Mouse (Mus musculus) CH12.LX (cell line): ENCODE data around the gene Farp1. TPM values are rescaled to one million over a fixed set of nuclear protein-coding genes. Genes with fewer than 3 reads are reported as not detected.
A peak's percentile ranks its signal among the peaks of the same experiment; 100 is the strongest.
"Not testable (repeated sequence)": the region's sequence is repeated elsewhere in the genome, so short reads cannot be mapped to it uniquely, and the experiment has no call there.

ENCODE experiments used
- DNase-seq: peaks from one replicate; pipeline ENCODE4 v3.0.0-alpha.2; 2013; ENCODE audit errors: extremely low read depth
- H3K27ac ChIP-seq: 2 replicates; pipeline ENCODE4 v1.5.1; 2012; ENCODE audit warnings: low read depth, mild to moderate bottlenecking, control low read depth, moderate library complexity; ENCODE audit not compliant: insufficient read depth
- H3K27me3 ChIP-seq: replicated peaks from 2 replicates; pipeline ENCODE3; 2012; ENCODE audit warnings: inconsistent platforms
- H3K36me3 ChIP-seq, 2 experiments: replicated peaks in 1 of 2; 2 replicates each; pipeline versions ENCODE3 to v1.6.1; 2012; ENCODE audit warnings: inconsistent platforms in 1 of 2, low read length in 1 of 2, mild to moderate bottlenecking in 1 of 2, mixed read lengths in 1 of 2, moderate library complexity in 1 of 2; ENCODE audit not compliant: control insufficient read depth in 1 of 2, insufficient read depth in 1 of 2
- H3K4me1 ChIP-seq, 2 experiments: 2 replicates each; pipeline ENCODE4 v1.6.1; 2012; ENCODE audit warnings: inconsistent platforms in 1 of 2, moderate library complexity in 1 of 2; ENCODE audit not compliant: insufficient read depth in 2 of 2, control insufficient read depth in 1 of 2
- H3K4me2 ChIP-seq: 2 replicates; pipeline ENCODE4 v1.6.1; 2012; ENCODE audit warnings: low read depth, mild to moderate bottlenecking, control low read depth; ENCODE audit not compliant: poor library complexity, insufficient read depth, severe bottlenecking
- H3K4me3 ChIP-seq, 3 experiments: fragments of 150-350 bp in 1 of 3; sonication (generic) in 1 of 3; replicated peaks in 1 of 3; 2 replicates each; pipeline versions ENCODE3 to v1.5.1; 2011 to 2012; ENCODE audit warnings: low read depth in 2 of 3, low read length in 2 of 3, mild to moderate bottlenecking in 2 of 3, moderate library complexity in 2 of 3, control low read depth in 1 of 3, improper control_type of control experiment in 1 of 3, inconsistent platforms in 1 of 3, mixed read lengths in 1 of 3; ENCODE audit not compliant: poor library complexity in 1 of 3
- H3K79me2 ChIP-seq: replicated peaks from 2 replicates; pipeline ENCODE4 v1.6.1; 2012; ENCODE audit warnings: mild to moderate bottlenecking, moderate library complexity; ENCODE audit not compliant: control insufficient read depth, poor library complexity, insufficient read depth, severe bottlenecking; ENCODE audit errors: extremely low read depth
- H3K9ac ChIP-seq: 2 replicates; pipeline ENCODE4 v1.6.1; 2012; ENCODE audit warnings: low read depth, mild to moderate bottlenecking, control low read depth, moderate library complexity; ENCODE audit not compliant: insufficient read depth
- H3K9me3 ChIP-seq: replicated peaks from 2 replicates; pipeline ENCODE3; 2012; ENCODE audit warnings: low read length, inconsistent platforms, mixed read lengths
- CTCF ChIP-seq, 2 experiments: IDR thresholded peaks in 1 of 2; conservative IDR thresholded peaks in 1 of 2; 2 replicates each; pipeline ENCODE4 v1.5.1; 2011 to 2012; ENCODE audit warnings: low read depth in 2 of 2, low read length in 2 of 2, improper control_type of control experiment in 1 of 2, inconsistent platforms in 1 of 2, mild to moderate bottlenecking in 1 of 2, moderate library complexity in 1 of 2
- JUND ChIP-seq: conservative IDR thresholded peaks from 2 replicates; pipeline ENCODE4 v1.6.1; 2011; ENCODE audit warnings: low read depth, low read length, improper control_type of control experiment
- MAX ChIP-seq: IDR thresholded peaks from 2 replicates; pipeline ENCODE4 v1.6.1; 2011; ENCODE audit warnings: low read length, improper control_type of control experiment
- MXI1 ChIP-seq: IDR thresholded peaks from 2 replicates; pipeline ENCODE4 v1.6.1; 2011; ENCODE audit warnings: mild to moderate bottlenecking, low read depth, low read length, improper control_type of control experiment
- MYC ChIP-seq: IDR thresholded peaks from 2 replicates; pipeline ENCODE4 v1.6.1; 2011; ENCODE audit warnings: low read depth, mild to moderate bottlenecking, improper control_type of control experiment, low read length
- NELFE ChIP-seq: IDR thresholded peaks from 2 replicates; pipeline ENCODE4 v1.6.1; 2011; ENCODE audit warnings: low read depth, low read length, improper control_type of control experiment
- RAD21 ChIP-seq: IDR thresholded peaks from 2 replicates; pipeline ENCODE4 v1.6.1; 2011; ENCODE audit warnings: low read depth, mild to moderate bottlenecking, low read length, improper control_type of control experiment, moderate library complexity
- RCOR1 ChIP-seq: conservative IDR thresholded peaks from 2 replicates; pipeline ENCODE4 v1.6.1; 2012; ENCODE audit warnings: low read depth, mild to moderate bottlenecking, inconsistent platforms, low read length, improper control_type of control experiment
- SIN3A ChIP-seq: IDR thresholded peaks from 2 replicates; pipeline ENCODE4 v1.6.1; 2012; ENCODE audit warnings: low read length, improper control_type of control experiment, inconsistent platforms
- SMC3 ChIP-seq: IDR thresholded peaks from 2 replicates; pipeline ENCODE4 v1.6.1; 2011; ENCODE audit warnings: low read depth, low read length, improper control_type of control experiment
- TBP ChIP-seq: conservative IDR thresholded peaks from 2 replicates; pipeline ENCODE4 v1.6.1; 2011; ENCODE audit warnings: low read depth, low read length, improper control_type of control experiment
- USF2 ChIP-seq: conservative IDR thresholded peaks from 2 replicates; pipeline ENCODE4 v1.6.1; 2011; ENCODE audit warnings: low read depth, low read length, improper control_type of control experiment
- ZNF384 ChIP-seq: IDR thresholded peaks from 2 replicates; pipeline ENCODE4 v1.6.1; 2012; ENCODE audit warnings: low read depth, low read length, improper control_type of control experiment, inconsistent platforms
- dilution Hi-C: fragments of 300-500 bp; cut with MboI; formaldehyde crosslinking; loops from 2 replicates; pipeline ENCODE4 v1.14.3; 2020; ENCODE audit warnings: low sequenced_read_pairs; ENCODE audit not compliant: extremely low pct_unique_long_range_greater_than_20kb, extremely low pct_ligation_motif_present
- in situ Hi-C: fragments of 300-500 bp; cut with MboI; formaldehyde crosslinking; loops from 3 replicates; pipeline ENCODE4 v1.14.3; 2019; ENCODE audit warnings: low sequenced_read_pairs, low pct_ligation_motif_present, low pct_unique_long_range_greater_than_20kb, mixed read lengths
- polyA plus RNA-seq: library from polyadenylated mRNA; unstranded; fragments of >175 nt; gene quantifications from 2 replicates; pipeline ENCODE4 v1.2.1, GENCODE M21; 2012; ENCODE audit warnings: low read depth; ENCODE audit not compliant: insufficient read length
- total RNA-seq, 2 experiments: library from RNA; depleted of rRNA; stranded (reverse); fragments of 300-350 nt in 1 of 2; fragments of >200 nt in 1 of 2; gene quantifications; 2 replicates each; pipeline ENCODE4 v1.2.3; 2012 to 2014

The Farp1 gene
- total and polyA plus RNA-seq, 3 experiments: 2.4 to 10.3 (median 2.5) TPM

GRCm38 (mm10) chr14:121189840-121190239 lies 154.8 kb downstream of the Farp1 start:
- Histone ChIP-seq H3K4me1 (peaks cover 0 to 13% of the 10 kb centered on the region in 2 experiments; a peak in 2 of 4 replicates), H3K36me3 (peaks cover 0 to 11% of the 10 kb centered on the region in 2 experiments)
- H3K9me3 ChIP-seq, dilution Hi-C loops, H3K79me2 ChIP-seq, in situ Hi-C loops, H3K4me3 ChIP-seq, H3K9ac ChIP-seq, H3K4me2 ChIP-seq, H3K27me3 ChIP-seq, H3K27ac ChIP-seq: not testable (repeated sequence)
- TF ChIP-seq RAD21 (peak; percentile 31), SMC3 (peak; percentile 64), CTCF (conservative IDR thresholded peaks at IDR 0.05 in 1 of 2, IDR thresholded peaks at IDR 0.05 in 1 of 2; ENCODE audit: low read depth in 2 of 2, low read length in 2 of 2) (peak in 1 of 2 experiments; percentile 54; a peak in 2 of 4 replicates)
- DNase-seq: peak; percentile 27

GRCm38 (mm10) chr14:121190386-121190785 lies 155.4 kb downstream of the Farp1 start:
- H3K79me2 ChIP-seq: no peaks in the 10 kb centered on the region
- no peak for DNase-seq
- no peak overlapping the region for H3K4me2 ChIP-seq
- no peaks in the 10 kb centered on the region for H3K27me3 ChIP-seq
- H3K36me3 ChIP-seq: peaks cover 0 to 11% of the 10 kb centered on the region in 2 experiments
- peaks cover 5% of the 10 kb centered on the region for H3K9me3 ChIP-seq
- TF ChIP-seq NELFE (no peak), RCOR1 (no peak), JUND (no peak), CTCF (conservative IDR thresholded peaks at IDR 0.05 in 1 of 2, IDR thresholded peaks at IDR 0.05 in 1 of 2; ENCODE audit: low read depth in 2 of 2, low read length in 2 of 2) (no peak), USF2 (no peak), MYC (no peak), ZNF384 (no peak), MXI1 (no peak)
- TF ChIP-seq, all 38 proteins: peak for 0
- H3K9ac ChIP-seq: no peak overlapping the region
- in situ Hi-C loops (no loop called here), dilution Hi-C loops (no loop called here)
- no peak overlapping the region for H3K27ac ChIP-seq
- H3K4me1 ChIP-seq: peaks cover 0 to 13% of the 10 kb centered on the region in 2 experiments; a peak in 2 of 4 replicates
- H3K4me3 ChIP-seq: no peak overlapping the region

- Histone ChIP-seq H3K79me2 (no peaks in the 10 kb centered on the region), H3K36me3 (peaks cover 0 to 11% of the 10 kb centered on the region in 2 experiments), H3K4me1 (peaks cover 0 to 8% of the 10 kb centered on the region in 2 experiments; a peak in 2 of 4 replicates), H3K9ac (no peak overlapping the region), H3K9me3 (peaks cover 12% of the 10 kb centered on the region), H3K4me2 (no peak overlapping the region), H3K27me3 (no peaks in the 10 kb centered on the region)
- DNase-seq: no peak
- dilution Hi-C loops (no loop called here), in situ Hi-C loops (no loop called here)
- TF ChIP-seq JUND (no peak), MAX (no peak), MYC (no peak), TBP (no peak), MXI1 (no peak), USF2 (no peak), ZNF384 (no peak), SIN3A (no peak), CTCF (conservative IDR thresholded peaks at IDR 0.05 in 1 of 2, IDR thresholded peaks at IDR 0.05 in 1 of 2; ENCODE audit: low read depth in 2 of 2, low read length in 2 of 2) (no peak)
- TF ChIP-seq, all 38 proteins: peak for 0
- H3K27ac ChIP-seq: no peak overlapping the region
- H3K4me3 ChIP-seq: no peak overlapping the region
Measured at GRCm38 (mm10) chr14:121191739-121192138, 156.7 kb downstream of the Farp1 start.
